13 mouse cellular contexts compared by ENCODE assay signal in genomic region chr19:7012426-7012825, GRCm38 (mm10).
"Had no signal": no experiment of that assay in that cellular context is flagged by ENCODE, and none has a peak within 500 bp of the region (broad histone marks: within the 10 kb centered on the region; RNA-seq: fewer than 3 reads in every experiment).

No protein-coding gene starts in this region.

- H3K4me3 ChIP-seq: layer of hippocampus, adult 2 months; limb, embryonic 10.5 days; liver, embryonic 13.5 days; midbrain, embryonic 15.5 days; neural tube, embryonic 12.5 days had no signal

- H3K27ac ChIP-seq: layer of hippocampus, adult 2 months; limb, embryonic 10.5 days; liver, embryonic 13.5 days; midbrain, embryonic 15.5 days; neural tube, embryonic 12.5 days had no signal

- H3K27me3 ChIP-seq: liver, embryonic 13.5 days; midbrain, embryonic 15.5 days; neural tube, embryonic 12.5 days had no signal

- H3K4me2 ChIP-seq: liver, embryonic 13.5 days; midbrain, embryonic 11.5 days; midbrain, embryonic 15.5 days; neural tube, embryonic 12.5 days had no signal

- H3K9me3 ChIP-seq: limb, embryonic 10.5 days; liver, embryonic 13.5 days; midbrain, embryonic 15.5 days; neural tube, embryonic 12.5 days had no signal

- H3K36me3 ChIP-seq: midbrain, embryonic 15.5 days had no signal

- DNase-seq: kidney, adult 18-20 months; kidney, postnatal 25 days; liver, embryonic 13.5 days; lung, adult 2 months; lung, postnatal 36 days; spleen, adult 18-20 months; thymus, postnatal 36 days had no signal

- ATAC-seq: lung, postnatal 0 days; midbrain, embryonic 15.5 days had no signal

- H3K9ac ChIP-seq: liver, embryonic 13.5 days; midbrain, embryonic 15.5 days; neural tube, embryonic 12.5 days had no signal

- H3K4me1 ChIP-seq: limb, embryonic 10.5 days; midbrain, embryonic 15.5 days; neural tube, embryonic 12.5 days had no signal
